Comparison of ENCODE assay signal across 8 mouse cellular contexts in the genomic region with DNA sequence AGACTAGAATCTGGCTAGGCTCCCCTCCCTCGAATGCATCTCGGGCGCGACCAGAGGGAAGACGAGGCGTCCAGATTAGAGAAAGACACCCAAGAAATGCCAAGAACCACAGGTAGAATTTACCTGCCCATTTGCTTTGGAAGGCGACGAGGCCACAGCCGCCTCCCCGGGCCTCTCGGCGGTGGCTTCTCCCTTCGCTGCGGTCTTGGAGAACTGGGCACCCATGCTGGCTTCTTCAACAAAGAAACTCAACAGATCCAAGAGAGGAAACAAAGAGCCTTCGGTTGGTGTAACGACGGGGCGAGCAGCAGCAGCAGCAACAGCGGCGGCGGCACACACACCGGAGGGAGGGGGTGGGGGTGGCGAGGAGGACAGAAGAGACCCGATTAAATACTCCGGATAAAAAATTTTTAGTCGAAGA. TPM values are rescaled to one million over a fixed set of nuclear protein-coding genes. Genes with fewer than 3 reads are reported as not detected.
DNase-seq lines count a peak whose midpoint lies in the region; ATAC-seq lines count a peak whose summit lies in the region.

No protein-coding gene starts in this region.

- H3K4me1 ChIP-seq in kidney, embryonic 16.5 days (ENCODE audit: insufficient read depth, low read length): peaks cover 10% of the 10 kb centered on the region
- peaks cover 3% of the 10 kb centered on the region for H3K4me1 ChIP-seq in liver, embryonic 11.5 days (replicated peaks; ENCODE audit: control insufficient read depth, insufficient read depth, low read length)
- H3K4me1 ChIP-seq in neural tube, embryonic 13.5 days (replicated peaks): peaks cover 26% of the 10 kb centered on the region

- peak overlapping the region; percentile 90 for H3K4me3 ChIP-seq in kidney, embryonic 16.5 days (ENCODE audit: low read length)
- peak overlapping the region; percentile 80 for H3K4me3 ChIP-seq in liver, embryonic 11.5 days (ENCODE audit: low read depth, low read length)
- H3K4me3 ChIP-seq in neural tube, embryonic 13.5 days: peak overlapping the region; percentile 100

- peak; percentile 33 for DNase-seq in ovary, postnatal 10 days (ENCODE audit: low spot score)
- DNase-seq in ovary, postnatal 14 days (ENCODE audit: low spot score): no peak
- DNase-seq in cerebellum, postnatal 14 days: peak; percentile 67 to 69
- peak; percentile 29 for DNase-seq in heart, adult 8-10 months (ENCODE audit: low spot score)
- peak; percentile 55 for DNase-seq in liver, embryonic 11.5 days (ENCODE audit: low spot score)
- DNase-seq in thymus, postnatal 25 days: peak; percentile 64

- H3K9me3 ChIP-seq in kidney, embryonic 16.5 days (ENCODE audit: low read length): no peaks in the 10 kb centered on the region
- no peaks in the 10 kb centered on the region for H3K9me3 ChIP-seq in liver, embryonic 11.5 days (ENCODE audit: control insufficient read depth, low read length)
- no peaks in the 10 kb centered on the region for H3K9me3 ChIP-seq in neural tube, embryonic 13.5 days

- peak overlapping the region; percentile 100 for H3K9ac ChIP-seq in kidney, embryonic 16.5 days (replicated peaks; ENCODE audit: low read length)
- H3K9ac ChIP-seq in liver, embryonic 11.5 days (ENCODE audit: low read depth, low read length): peak overlapping the region; percentile 89
- H3K9ac ChIP-seq in neural tube, embryonic 13.5 days: peak overlapping the region; percentile 100

- peak overlapping the region; percentile 73 for H3K4me2 ChIP-seq in kidney, embryonic 16.5 days (replicated peaks; ENCODE audit: low read depth, low read length)
- peak overlapping the region; percentile 90 for H3K4me2 ChIP-seq in liver, embryonic 11.5 days
- H3K4me2 ChIP-seq in neural tube, embryonic 13.5 days: peak overlapping the region; percentile 15; the same call in 1 of the 2 replicates

- H3K36me3 ChIP-seq in kidney, embryonic 16.5 days (ENCODE audit: insufficient read depth, low read length): peaks cover 12% of the 10 kb centered on the region; the same call in 1 of the 2 replicates
- H3K36me3 ChIP-seq in liver, embryonic 11.5 days (ENCODE audit: control insufficient read depth, insufficient read depth, low read length): peaks cover 4% of the 10 kb centered on the region; the same call in 1 of the 2 replicates
- peaks cover 28% of the 10 kb centered on the region for H3K36me3 ChIP-seq in neural tube, embryonic 13.5 days

- WGBS in kidney, embryonic 16.5 days: 0% methylated on average over 26 of the region's 26 CpGs
- WGBS in liver, embryonic 11.5 days: under 1% methylated on average over 26 of the region's 26 CpGs
- 0% methylated on average over 26 of the region's 26 CpGs for WGBS in neural tube, embryonic 13.5 days

- peak overlapping the region; percentile 98 for H3K27ac ChIP-seq in kidney, embryonic 16.5 days (ENCODE audit: low read length)
- peak overlapping the region; percentile 92 for H3K27ac ChIP-seq in liver, embryonic 11.5 days (ENCODE audit: low read depth, low read length)
- peak overlapping the region; percentile 100 for H3K27ac ChIP-seq in neural tube, embryonic 13.5 days (replicated peaks)

- no peaks in the 10 kb centered on the region for H3K27me3 ChIP-seq in kidney, embryonic 16.5 days (ENCODE audit: insufficient read depth, low read length)
- peaks cover 3% of the 10 kb centered on the region; the same call in 1 of the 2 replicates for H3K27me3 ChIP-seq in liver, embryonic 11.5 days (replicated peaks; ENCODE audit: control insufficient read depth, insufficient read depth, low read length)
- H3K27me3 ChIP-seq in neural tube, embryonic 13.5 days: no peaks in the 10 kb centered on the region

- no peak for ATAC-seq in kidney, embryonic 16.5 days (ENCODE audit: low FRiP score, low TSS enrichment)
- ATAC-seq in liver, embryonic 11.5 days (replicated peaks; ENCODE audit: low FRiP score): no peak
- no peak for ATAC-seq in neural tube, embryonic 13.5 days (ENCODE audit: low read depth)

RNA-seq across cellular contexts. Expression of gene Marcks, which starts 0.4 kb away (rescaled TPM):
- 10 to 100 TPM; 20.7 to 32.9 (median 27.6) TPM for total RNA-seq in heart, adult 8-10 months (2022)
- polyA plus RNA-seq in kidney, embryonic 16.5 days (2015; fragmentation: Nextera tagmentation; extraction: Ambion mirVana): 71.6 and 80.3 TPM in 2 replicates
- polyA plus RNA-seq in liver, embryonic 11.5 days (2014; fragmentation: Nextera tagmentation; extraction: Ambion mirVana): 61.2 and 63.3 TPM in 2 replicates
- polyA plus RNA-seq in neural tube, embryonic 13.5 days (2015; fragmentation: Nextera tagmentation; extraction: Ambion mirVana): 212 TPM in 2 replicates

Comparison
In these comparisons a context has a peak if more than half of its experiments do, and no peak if none do; other contexts are left out.
1. H3K4me2 ChIP-seq: peak in every context shown above with its lines; median percentile 90 in liver, embryonic 11.5 days; 73 in kidney, embryonic 16.5 days; 15 in neural tube, embryonic 13.5 days.